Mouse (Mus musculus): Measurements from ENCODE around the gene Ruvbl2. TPM values are rescaled to one million over a fixed set of nuclear protein-coding genes. Genes with fewer than 3 reads are reported as not detected.
"Not testable (repeated sequence)": the region's sequence is repeated elsewhere in the genome, so short reads cannot be mapped to it uniquely, and the experiment has no call there.

Gene Ruvbl2
- 65.0 and 82.1 TPM in 2 replicates for polyA plus RNA-seq (2015; fragmentation: Nextera tagmentation; extraction: Ambion mirVana)

GRCm38 (mm10) chr7:45437521-45438276, at the start of gene Ruvbl2:
TSS of gene Ruvbl2 (minus strand) at chr7:45438096.
- no peaks in the 10 kb centered on the region for H3K27me3 ChIP-seq
- peaks cover 42% of the 10 kb centered on the region for H3K4me1 ChIP-seq (replicated peaks)
- H3K36me3 ChIP-seq = peaks cover 31% of the 10 kb centered on the region
- H3K9me3 ChIP-seq (replicated peaks) = no peaks in the 10 kb centered on the region
- no peak for ATAC-seq (replicated peaks; ENCODE audit: insufficient number of reproducible peaks, insufficient read depth, low FRiP score, low read depth)
- peak within 1 kb of the TSS; percentile 2; the same call in 1 of the 2 replicates for H3K4me2 ChIP-seq
- WGBS = 30% methylated on average over 19 of the region's 19 CpGs
- H3K9ac ChIP-seq = no peak within 1 kb of the TSS
- no peak within 1 kb of the TSS for H3K27ac ChIP-seq
- no peak within 1 kb of the TSS; the same call in 1 of the 2 replicates for H3K4me3 ChIP-seq

- no peaks in the 10 kb centered on the region for H3K9me3 ChIP-seq (replicated peaks)
- H3K27me3 ChIP-seq = no peaks in the 10 kb centered on the region
- H3K9ac ChIP-seq = no peak within 1 kb of the TSS
- no peaks in the 10 kb centered on the region for H3K36me3 ChIP-seq
- H3K4me2 ChIP-seq = no peak within 1 kb of the TSS
- H3K27ac ChIP-seq = no peak within 1 kb of the TSS
- ATAC-seq (replicated peaks; ENCODE audit: insufficient number of reproducible peaks, insufficient read depth, low FRiP score, low read depth) = no peak
- WGBS = 80% methylated on average over 12 of the region's 12 CpGs
- H3K4me3 ChIP-seq = no peak within 1 kb of the TSS
- peaks cover 14% of the 10 kb centered on the region for H3K4me1 ChIP-seq (replicated peaks)
Measured at GRCm38 (mm10) chr7:45486761-45487415, 49.0 kb upstream of the Ruvbl2 start, which contains the start of gene Gm45808. TSS of gene Gm45808 (minus strand) at chr7:45486811.

- ATAC-seq (replicated peaks; ENCODE audit: insufficient number of reproducible peaks, insufficient read depth, low FRiP score, low read depth) = no peak
- Histone ChIP-seq H3K36me3 (no peaks in the 10 kb centered on the region), H3K4me3 (no peak overlapping the region), H3K9me3 (replicated peaks) (no peaks in the 10 kb centered on the region), H3K27ac (no peak overlapping the region), H3K4me2 (no peak overlapping the region), H3K9ac (no peak overlapping the region), H3K27me3 (no peaks in the 10 kb centered on the region), H3K4me1 (replicated peaks) (peaks cover 14% of the 10 kb centered on the region)
- 46% methylated on average over 7 of the region's 7 CpGs for WGBS
Measured at GRCm38 (mm10) chr7:45486158-45486557, 48.3 kb upstream of the Ruvbl2 start.

GRCm38 (mm10) chr7:45484985-45485384, 47.1 kb upstream of the Ruvbl2 start:
- not testable (repeated sequence) for H3K9ac ChIP-seq; H3K9me3 ChIP-seq (replicated peaks); H3K36me3 ChIP-seq; ATAC-seq (replicated peaks; ENCODE audit: insufficient number of reproducible peaks, insufficient read depth, low FRiP score, low read depth); H3K4me2 ChIP-seq; H3K27me3 ChIP-seq; H3K4me3 ChIP-seq; H3K27ac ChIP-seq
- peaks cover 14% of the 10 kb centered on the region for H3K4me1 ChIP-seq (replicated peaks)
- 85% methylated on average over 5 of the region's 5 CpGs for WGBS

- no peaks in the 10 kb centered on the region for H3K9me3 ChIP-seq (replicated peaks)
- ATAC-seq (replicated peaks; ENCODE audit: insufficient number of reproducible peaks, insufficient read depth, low FRiP score, low read depth) = no peak
Measured at GRCm38 (mm10) chr7:45482166-45482565, 44.3 kb upstream of the Ruvbl2 start.

GRCm38 (mm10) chr7:45481374-45481927, 43.6 kb upstream of the Ruvbl2 start, which contains the start of gene Tulp2:
TSS of gene Tulp2 (plus strand) at chr7:45481877.
- no peaks in the 10 kb centered on the region for H3K4me1 ChIP-seq (replicated peaks)
- H3K9me3 ChIP-seq (replicated peaks) = no peaks in the 10 kb centered on the region
- ATAC-seq (replicated peaks; ENCODE audit: insufficient number of reproducible peaks, insufficient read depth, low FRiP score, low read depth) = peak; percentile 74
- H3K4me3 ChIP-seq = no peak within 1 kb of the TSS
- H3K27ac ChIP-seq = no peak within 1 kb of the TSS
- no peaks in the 10 kb centered on the region for H3K36me3 ChIP-seq
- H3K4me2 ChIP-seq = no peak within 1 kb of the TSS
- WGBS = 47% methylated on average over 15 of the region's 15 CpGs
- H3K27me3 ChIP-seq = no peaks in the 10 kb centered on the region
- no peak within 1 kb of the TSS for H3K9ac ChIP-seq

More at GRCm38 (mm10) chr7:45482166-45482565, 44.3 kb upstream of the Ruvbl2 start:
- Histone ChIP-seq H3K36me3 (no peaks in the 10 kb centered on the region), H3K9ac (no peak overlapping the region), H3K27ac (no peak overlapping the region), H3K4me2 (no peak overlapping the region), H3K4me1 (replicated peaks) (no peaks in the 10 kb centered on the region), H3K4me3 (no peak overlapping the region), H3K27me3 (no peaks in the 10 kb centered on the region)
- WGBS = 71% methylated on average over 1 of the region's 1 CpGs

- H3K9me3 ChIP-seq (replicated peaks); H3K9ac ChIP-seq; H3K27ac ChIP-seq; H3K36me3 ChIP-seq; H3K27me3 ChIP-seq; H3K4me2 ChIP-seq; ATAC-seq (replicated peaks; ENCODE audit: insufficient number of reproducible peaks, insufficient read depth, low FRiP score, low read depth); H3K4me3 ChIP-seq; H3K4me1 ChIP-seq (replicated peaks): not testable (repeated sequence)
- 77% methylated on average over 4 of the region's 4 CpGs for WGBS
Measured at GRCm38 (mm10) chr7:45480310-45480709, 42.4 kb upstream of the Ruvbl2 start.

GRCm38 (mm10) chr7:45478774-45479173, 40.9 kb upstream of the Ruvbl2 start:
- H3K9me3 ChIP-seq (replicated peaks) = no peaks in the 10 kb centered on the region
- H3K36me3 ChIP-seq = no peaks in the 10 kb centered on the region
- no peaks in the 10 kb centered on the region for H3K4me1 ChIP-seq (replicated peaks)
- H3K4me3 ChIP-seq = no peak overlapping the region
- no peaks in the 10 kb centered on the region for H3K27me3 ChIP-seq
- no peak overlapping the region for H3K27ac ChIP-seq
- no peak overlapping the region for H3K4me2 ChIP-seq
- 92% methylated on average over 7 of the region's 7 CpGs for WGBS
- no peak overlapping the region for H3K9ac ChIP-seq
- ATAC-seq (replicated peaks; ENCODE audit: insufficient number of reproducible peaks, insufficient read depth, low FRiP score, low read depth) = no peak

GRCm38 (mm10) chr7:45477003-45477402, 39.1 kb upstream of the Ruvbl2 start:
- Histone ChIP-seq H3K27ac (no peak overlapping the region), H3K4me1 (replicated peaks) (no peaks in the 10 kb centered on the region), H3K4me2 (no peak overlapping the region), H3K4me3 (no peak overlapping the region), H3K27me3 (no peaks in the 10 kb centered on the region), H3K36me3 (no peaks in the 10 kb centered on the region), H3K9me3 (replicated peaks) (no peaks in the 10 kb centered on the region), H3K9ac (no peak overlapping the region)
- WGBS = 8% methylated on average over 3 of the region's 3 CpGs
- ATAC-seq (replicated peaks; ENCODE audit: insufficient number of reproducible peaks, insufficient read depth, low FRiP score, low read depth) = no peak

GRCm38 (mm10) chr7:45476453-45476852, 38.6 kb upstream of the Ruvbl2 start:
- no peaks in the 10 kb centered on the region for H3K4me1 ChIP-seq (replicated peaks)
- H3K27ac ChIP-seq = no peak overlapping the region
- no peak overlapping the region for H3K4me2 ChIP-seq
- H3K27me3 ChIP-seq = no peaks in the 10 kb centered on the region
- 40% methylated on average over 1 of the region's 1 CpGs for WGBS
- H3K4me3 ChIP-seq = no peak overlapping the region
- H3K9me3 ChIP-seq (replicated peaks) = no peaks in the 10 kb centered on the region
- H3K9ac ChIP-seq = no peak overlapping the region
- ATAC-seq (replicated peaks; ENCODE audit: insufficient number of reproducible peaks, insufficient read depth, low FRiP score, low read depth) = no peak
- no peaks in the 10 kb centered on the region for H3K36me3 ChIP-seq

GRCm38 (mm10) chr7:45475291-45475969, 37.5 kb upstream of the Ruvbl2 start:
- H3K36me3 ChIP-seq = no peaks in the 10 kb centered on the region
- 55% methylated on average over 16 of the region's 16 CpGs for WGBS
- no peak overlapping the region for H3K27ac ChIP-seq
- peak overlapping the region; percentile 28 for H3K4me3 ChIP-seq
- H3K4me1 ChIP-seq (replicated peaks) = no peaks in the 10 kb centered on the region
- no peak overlapping the region for H3K9ac ChIP-seq
- H3K9me3 ChIP-seq (replicated peaks) = no peaks in the 10 kb centered on the region
- no peaks in the 10 kb centered on the region for H3K27me3 ChIP-seq
- H3K4me2 ChIP-seq = peak overlapping the region; percentile 55
- no peak for ATAC-seq (replicated peaks; ENCODE audit: insufficient number of reproducible peaks, insufficient read depth, low FRiP score, low read depth)

Data from heart, embryonic 15.5 days (tissue).